Mouse (Mus musculus) embryonic facial prominence, embryonic 11.5 days (tissue): ENCODE results near the gene Gm9376. TPM values are rescaled to one million over a fixed set of nuclear protein-coding genes. Genes with fewer than 3 reads are reported as not detected.

ENCODE experiments used
- ATAC-seq: fragments of 200-750 bp; cut with Nextera tagmentation; replicated peaks from 2 replicates; pipeline ENCODE4 v1.8.0; 2017; ENCODE audit warnings: low read depth; ENCODE audit not compliant: insufficient number of reproducible peaks, low FRiP score, low TSS enrichment
- DNase-seq: peaks from one replicate; pipeline ENCODE4 v3.0.0-alpha.2; 2015; ENCODE audit warnings: low spot score
- H3K27ac ChIP-seq: fragments of 300-500 bp; sonication (generic); replicated peaks from 2 replicates; pipeline ENCODE4 v1.5.1; 2014; ENCODE audit warnings: mild to moderate bottlenecking, low read depth, low read length, control low read depth
- H3K27me3 ChIP-seq: fragments of 300-500 bp; sonication (generic); 2 replicates; pipeline ENCODE4 v1.6.1; 2014; ENCODE audit warnings: mild to moderate bottlenecking, low read length, moderate library complexity, mixed read lengths; ENCODE audit not compliant: control insufficient read depth, insufficient read depth
- H3K36me3 ChIP-seq: fragments of 300-500 bp; sonication (generic); replicated peaks from 2 replicates; pipeline ENCODE4 v1.6.1; 2014; ENCODE audit warnings: low read depth, mild to moderate bottlenecking, low read length, moderate library complexity, mixed read lengths; ENCODE audit not compliant: control insufficient read depth, insufficient read depth
- H3K4me1 ChIP-seq: fragments of 300-500 bp; sonication (generic); 2 replicates; pipeline ENCODE4 v1.6.1; 2014; ENCODE audit warnings: low read length, mixed read lengths; ENCODE audit not compliant: control insufficient read depth, insufficient read depth
- H3K4me2 ChIP-seq: fragments of 300-500 bp; sonication (generic); 2 replicates; pipeline ENCODE4 v1.6.1; 2014; ENCODE audit warnings: low read depth, mild to moderate bottlenecking, control low read depth, low read length, moderate library complexity
- H3K4me3 ChIP-seq: fragments of 300-500 bp; sonication (generic); 2 replicates; pipeline ENCODE4 v1.5.1; 2014; ENCODE audit warnings: low read depth, low read length, control low read depth
- H3K9ac ChIP-seq: fragments of 300-500 bp; sonication (generic); replicated peaks from 2 replicates; pipeline ENCODE4 v1.6.1; 2014; ENCODE audit warnings: mild to moderate bottlenecking, control low read depth, low read length
- H3K9me3 ChIP-seq: fragments of 300-500 bp; sonication (generic); replicated peaks from 2 replicates; pipeline ENCODE4 v1.6.1; 2016; ENCODE audit warnings: mild to moderate bottlenecking, low read length, inconsistent platforms, mixed read lengths; ENCODE audit not compliant: control insufficient read depth
- WGBS: fragments of 180-500 bp; shearing (Covaris S2); extraction: QIAGEN DNeasy Blood & Tissue Kit; methylation state at CpG from one replicate; pipeline ENCODE4 v1.1.7; 2014; 5-methylcytosine and 5-hydroxymethylcytosine counted together
- polyA plus RNA-seq: library from polyadenylated mRNA; unstranded; fragments of >200 nt; fragmentation: Nextera tagmentation; extraction: Ambion mirVana; gene quantifications from 2 replicates; pipeline ENCODE4 v1.2.1, GENCODE M21; 2014

Gm9376 gene
- polyA plus RNA-seq, 1 experiment from 2014 or later = not detected

DNA sequence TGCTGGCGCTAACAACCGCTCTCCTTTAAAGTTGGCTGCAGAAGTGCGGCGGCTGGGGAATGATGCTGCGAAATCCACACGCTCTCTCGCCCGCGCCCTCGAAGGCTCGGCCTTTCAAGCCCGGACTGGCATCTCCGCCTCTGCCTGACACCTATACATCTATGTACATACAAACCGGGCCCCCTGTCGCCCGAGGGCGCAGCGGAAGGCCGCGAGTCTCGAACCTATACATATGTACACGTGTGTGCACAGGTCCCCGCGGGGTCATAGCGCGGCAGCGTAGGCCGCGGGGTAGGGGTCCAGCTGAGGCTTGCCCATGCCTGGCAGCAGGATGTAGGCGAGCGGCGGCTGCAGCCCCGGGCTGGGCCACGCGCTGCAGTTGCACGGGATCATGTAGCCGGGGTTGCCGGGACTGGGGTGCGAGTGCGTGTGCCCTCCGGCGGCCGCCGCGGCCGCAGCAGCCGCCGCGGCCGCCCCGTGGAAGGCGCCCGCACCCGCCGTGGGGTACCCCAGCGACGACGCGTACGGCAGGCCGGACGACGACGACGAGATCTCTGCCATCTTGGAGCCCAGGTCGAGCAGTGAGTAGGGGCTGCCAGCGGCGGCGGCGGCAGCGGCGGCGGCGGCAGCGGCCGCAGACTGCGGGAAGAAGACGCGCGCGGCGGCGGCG, 32.1 kb upstream of the Gm9376 start:
- DNase-seq (peak; percentile 39), ATAC-seq (no peak)
- WGBS = 0% methylated on average over 61 of the region's 84 CpGs
- H3K9me3 ChIP-seq = no peaks in the 10 kb centered on the region
- peak overlapping the region; percentile 53 for H3K4me3 ChIP-seq
- H3K27ac ChIP-seq = no peak overlapping the region
- peaks cover 13% of the 10 kb centered on the region for H3K4me1 ChIP-seq
- H3K9ac ChIP-seq = peak overlapping the region; percentile 52
- H3K36me3 ChIP-seq = no peaks in the 10 kb centered on the region
- H3K4me2 ChIP-seq = peak overlapping the region; percentile 92
- H3K27me3 ChIP-seq = peaks cover 55% of the 10 kb centered on the region

GRCm38 (mm10) chr14:118235361-118235972, 31.3 kb upstream of the Gm9376 start:
- Histone ChIP-seq H3K9ac (peak overlapping the region; percentile 52), H3K4me3 (peak overlapping the region; percentile 53), H3K4me2 (peak overlapping the region; percentile 92), H3K36me3 (no peaks in the 10 kb centered on the region), H3K4me1 (peaks cover 13% of the 10 kb centered on the region), H3K9me3 (no peaks in the 10 kb centered on the region), H3K27me3 (peaks cover 55% of the 10 kb centered on the region), H3K27ac (no peak overlapping the region)
- no peak for ATAC-seq
- peak; percentile 49 for DNase-seq
- WGBS = under 1% methylated on average over 58 of the region's 62 CpGs

GRCm38 (mm10) chr14:118235973-118236885, 30.5 kb upstream of the Gm9376 start:
- peak overlapping the region; percentile 53 for H3K4me3 ChIP-seq
- no peaks in the 10 kb centered on the region for H3K36me3 ChIP-seq
- no peak overlapping the region; the same call in 1 of the 2 replicates for H3K27ac ChIP-seq
- under 1% methylated on average over 72 of the region's 73 CpGs for WGBS
- ATAC-seq (peak; percentile 65), DNase-seq (peak; percentile 64)
- H3K9ac ChIP-seq = peak overlapping the region; percentile 58
- peak overlapping the region; percentile 92 for H3K4me2 ChIP-seq
- H3K9me3 ChIP-seq = no peaks in the 10 kb centered on the region
- peaks cover 13% of the 10 kb centered on the region for H3K4me1 ChIP-seq
- H3K27me3 ChIP-seq = peaks cover 52% of the 10 kb centered on the region

GRCm38 (mm10) chr14:118236886-118237289, 29.9 kb upstream of the Gm9376 start, which contains the start of gene Sox21:
Gene Sox21 (minus strand): TSS chr14:118237030.
- H3K4me1 ChIP-seq = peaks cover 13% of the 10 kb centered on the region
- H3K4me2 ChIP-seq = peak within 1 kb of the TSS; percentile 92
- no peak within 1 kb of the TSS; the same call in 1 of the 2 replicates for H3K27ac ChIP-seq
- peak within 1 kb of the TSS; percentile 53 for H3K4me3 ChIP-seq
- H3K36me3 ChIP-seq = no peaks in the 10 kb centered on the region
- H3K9ac ChIP-seq = peak within 1 kb of the TSS; percentile 58
- 0% methylated on average over 30 of the region's 34 CpGs for WGBS
- H3K27me3 ChIP-seq = peaks cover 46% of the 10 kb centered on the region
- H3K9me3 ChIP-seq = no peaks in the 10 kb centered on the region
- DNase-seq (peak; percentile 74), ATAC-seq (peak; percentile 87)

DNA sequence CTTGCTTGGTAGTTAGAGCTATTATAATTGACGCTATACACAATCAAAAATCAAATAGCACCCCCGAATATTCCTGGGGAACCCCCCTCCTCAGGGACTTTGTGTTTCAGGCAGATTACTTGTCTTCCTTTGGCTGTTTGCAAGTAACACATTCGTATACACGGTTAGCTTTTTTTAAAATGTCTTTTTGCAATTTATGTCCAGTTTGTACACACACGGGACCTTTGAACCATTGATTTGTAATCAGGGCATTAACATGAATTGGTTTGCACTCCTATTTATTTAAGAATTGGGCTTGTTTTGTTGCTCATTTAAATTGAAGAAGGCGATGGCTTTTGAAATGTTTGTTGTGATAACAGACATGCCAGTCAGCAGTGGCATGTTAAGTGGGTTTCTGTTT, 29.0 kb upstream of the Gm9376 start:
- no peak overlapping the region for H3K9ac ChIP-seq
- peaks cover 45% of the 10 kb centered on the region for H3K27me3 ChIP-seq
- DNase-seq (peak; percentile 12), ATAC-seq (no peak)
- H3K4me2 ChIP-seq = no peak overlapping the region
- 6% methylated on average over 6 of the region's 6 CpGs for WGBS
- no peaks in the 10 kb centered on the region for H3K9me3 ChIP-seq
- no peak overlapping the region for H3K27ac ChIP-seq
- no peaks in the 10 kb centered on the region for H3K36me3 ChIP-seq
- no peak overlapping the region for H3K4me3 ChIP-seq
- peaks cover 13% of the 10 kb centered on the region for H3K4me1 ChIP-seq

- Histone ChIP-seq H3K4me1 (peaks cover 13% of the 10 kb centered on the region), H3K36me3 (no peaks in the 10 kb centered on the region), H3K9me3 (no peaks in the 10 kb centered on the region), H3K4me2 (no peak overlapping the region), H3K9ac (no peak overlapping the region), H3K27me3 (peaks cover 42% of the 10 kb centered on the region), H3K4me3 (no peak overlapping the region), H3K27ac (no peak overlapping the region)
- WGBS = 11% methylated on average over 7 of the region's 8 CpGs
- DNase-seq (no peak), ATAC-seq (no peak)
Observed at GRCm38 (mm10) chr14:118239351-118239750, 27.4 kb upstream of the Gm9376 start.

DNA sequence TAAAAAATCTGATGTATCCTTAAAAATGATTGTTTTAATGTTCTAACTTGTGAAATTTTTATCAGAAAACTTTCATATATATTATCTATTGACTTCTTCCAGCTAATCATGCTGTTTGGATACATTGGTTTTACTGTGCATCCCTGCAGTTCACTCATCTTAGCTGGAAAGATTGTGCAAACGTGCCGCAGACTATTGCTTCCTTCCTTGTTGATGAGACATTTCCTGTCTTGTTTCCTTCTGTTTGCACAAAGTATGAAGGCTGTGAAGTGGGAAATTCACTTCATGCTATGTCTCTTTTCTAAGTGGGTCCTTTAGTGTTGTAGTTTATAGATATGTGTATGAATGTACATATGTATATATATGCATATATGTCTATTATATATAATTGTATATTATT, 25.3 kb upstream of the Gm9376 start:
- DNase-seq (no peak), ATAC-seq (no peak)
- no peak overlapping the region for H3K4me2 ChIP-seq
- peaks cover 8% of the 10 kb centered on the region for H3K4me1 ChIP-seq
- no peaks in the 10 kb centered on the region for H3K9me3 ChIP-seq
- H3K27me3 ChIP-seq = peaks cover 25% of the 10 kb centered on the region
- no peak overlapping the region for H3K9ac ChIP-seq
- H3K27ac ChIP-seq = no peak overlapping the region
- no peaks in the 10 kb centered on the region for H3K36me3 ChIP-seq
- no peak overlapping the region for H3K4me3 ChIP-seq
- 73% methylated on average over 2 of the region's 2 CpGs for WGBS
